Mouse (Mus musculus) hindbrain, embryonic 14.5 days (tissue): ENCODE data around the gene Hist1h2aa. TPM values are rescaled to one million over a fixed set of nuclear protein-coding genes. Genes with fewer than 3 reads are reported as not detected.

Experiments
- ATAC-seq: fragments of 200-750 bp; cut with Nextera tagmentation; 2 replicates; pipeline ENCODE4 v1.8.0; 2017; ENCODE audit warnings: moderate number of reproducible peaks, mild to moderate bottlenecking, moderate TSS enrichment, moderate library complexity; ENCODE audit not compliant: low FRiP score
- DNase-seq: peaks from one replicate; pipeline ENCODE4 v3.0.0-alpha.2; 2015; ENCODE audit warnings: low spot score
- H3K27ac ChIP-seq: fragments of 300-500 bp; sonication (generic); 2 replicates; pipeline ENCODE4 v1.5.1; 2014; ENCODE audit warnings: mild to moderate bottlenecking, moderate library complexity
- H3K27me3 ChIP-seq: fragments of 300-500 bp; sonication (generic); 2 replicates; pipeline ENCODE4 v1.6.1; 2014; ENCODE audit warnings: mild to moderate bottlenecking, low read length, mixed read lengths; ENCODE audit not compliant: control insufficient read depth, insufficient read depth
- H3K36me3 ChIP-seq: fragments of 300-500 bp; sonication (generic); replicated peaks from 2 replicates; pipeline ENCODE4 v1.6.1; 2014; ENCODE audit not compliant: control insufficient read depth, insufficient read depth
- H3K4me1 ChIP-seq: fragments of 300-500 bp; sonication (generic); replicated peaks from 2 replicates; pipeline ENCODE4 v1.6.1; 2014; ENCODE audit warnings: antibody characterized with exemption, low read length, mixed read lengths; ENCODE audit not compliant: control insufficient read depth, insufficient read depth
- H3K4me2 ChIP-seq: fragments of 300-500 bp; sonication (generic); replicated peaks from 2 replicates; pipeline ENCODE4 v1.6.1; 2014; ENCODE audit warnings: mild to moderate bottlenecking, moderate library complexity
- H3K4me3 ChIP-seq: fragments of 300-500 bp; sonication (generic); replicated peaks from 2 replicates; pipeline ENCODE4 v1.5.1; 2014; ENCODE audit warnings: mild to moderate bottlenecking, low read length
- H3K9ac ChIP-seq: fragments of 300-500 bp; sonication (generic); 2 replicates; pipeline ENCODE4 v1.6.1; 2014
- H3K9me3 ChIP-seq: fragments of 300-500 bp; sonication (generic); 2 replicates; pipeline ENCODE4 v1.6.1; 2016; ENCODE audit warnings: low read length; ENCODE audit not compliant: control insufficient read depth
- WGBS: fragments of 180-500 bp; shearing (Covaris S2); extraction: QIAGEN DNeasy Blood & Tissue Kit; methylation state at CpG from one replicate; pipeline ENCODE4 v1.1.7; 2014; 5-methylcytosine and 5-hydroxymethylcytosine counted together
- polyA plus RNA-seq: library from polyadenylated mRNA; unstranded; fragments of >200 nt; fragmentation: Nextera tagmentation; extraction: Ambion mirVana; gene quantifications from 2 replicates; pipeline ENCODE4 v1.2.1, GENCODE M21; 2014

The Hist1h2aa gene
- not detected in 2 replicates for polyA plus RNA-seq

GRCm38 (mm10) chr13:23934211-23934520, at the start of gene Hist1h2aa:
TSS of gene Hist1h2aa (plus strand) at chr13:23934462.
- no peak for ATAC-seq

GRCm38 (mm10) chr13:23885540-23885939, 48.7 kb upstream of the Hist1h2aa start:
- Histone ChIP-seq H3K27ac (no peak overlapping the region), H3K9ac (no peak overlapping the region), H3K4me3 (no peak overlapping the region), H3K4me1 (no peaks in the 10 kb centered on the region), H3K36me3 (no peaks in the 10 kb centered on the region), H3K4me2 (no peak overlapping the region), H3K27me3 (no peaks in the 10 kb centered on the region), H3K9me3 (no peaks in the 10 kb centered on the region)
- 25% methylated on average over 2 of the region's 2 CpGs for WGBS
- DNase-seq = no peak
- no peak for ATAC-seq

More at GRCm38 (mm10) chr13:23934211-23934520, at the start of gene Hist1h2aa:
- Histone ChIP-seq H3K9ac (no peak within 1 kb of the TSS), H3K36me3 (no peaks in the 10 kb centered on the region), H3K4me1 (no peaks in the 10 kb centered on the region), H3K27ac (no peak within 1 kb of the TSS), H3K4me3 (no peak within 1 kb of the TSS), H3K9me3 (no peaks in the 10 kb centered on the region), H3K4me2 (no peak within 1 kb of the TSS), H3K27me3 (no peaks in the 10 kb centered on the region)
- 91% methylated on average over 10 of the region's 10 CpGs for WGBS
- no peak for DNase-seq

- DNase-seq (no peak), ATAC-seq (no peak)
- Histone ChIP-seq H3K9me3 (no peaks in the 10 kb centered on the region), H3K27me3 (no peaks in the 10 kb centered on the region), H3K4me2 (no peak overlapping the region), H3K27ac (no peak overlapping the region), H3K4me1 (no peaks in the 10 kb centered on the region), H3K36me3 (no peaks in the 10 kb centered on the region), H3K9ac (no peak overlapping the region), H3K4me3 (no peak overlapping the region)
- WGBS = 87% methylated on average over 3 of the region's 3 CpGs
Observed at GRCm38 (mm10) chr13:23887026-23887725, 47.1 kb upstream of the Hist1h2aa start.

- no peaks in the 10 kb centered on the region for H3K9me3 ChIP-seq
- no peaks in the 10 kb centered on the region for H3K36me3 ChIP-seq
- no peak for ATAC-seq
- no peak overlapping the region for H3K4me3 ChIP-seq
- no peak overlapping the region for H3K27ac ChIP-seq
- 79% methylated on average over 6 of the region's 6 CpGs for WGBS
- H3K4me2 ChIP-seq = no peak overlapping the region
- no peak overlapping the region for H3K9ac ChIP-seq
- H3K4me1 ChIP-seq = no peaks in the 10 kb centered on the region; the same call in 1 of the 2 replicates
- no peaks in the 10 kb centered on the region for H3K27me3 ChIP-seq
- no peak for DNase-seq
Observed at GRCm38 (mm10) chr13:23889011-23889605, 45.2 kb upstream of the Hist1h2aa start.

GRCm38 (mm10) chr13:23892592-23893268, 41.5 kb upstream of the Hist1h2aa start:
- H3K9me3 ChIP-seq = no peaks in the 10 kb centered on the region
- ATAC-seq (no peak), DNase-seq (no peak)
- H3K4me2 ChIP-seq = no peak overlapping the region; the same call in 1 of the 2 replicates
- H3K27me3 ChIP-seq = no peaks in the 10 kb centered on the region
- H3K36me3 ChIP-seq = no peaks in the 10 kb centered on the region
- no peak overlapping the region for H3K27ac ChIP-seq
- H3K9ac ChIP-seq = no peak overlapping the region
- 14% methylated on average over 9 of the region's 9 CpGs for WGBS
- H3K4me3 ChIP-seq = no peak overlapping the region
- H3K4me1 ChIP-seq = no peaks in the 10 kb centered on the region; the same call in 1 of the 2 replicates

- ATAC-seq (peak; percentile 78; the same call in 1 of the 2 replicates), DNase-seq (peak; percentile 31)
- no peak overlapping the region for H3K4me3 ChIP-seq
- no peaks in the 10 kb centered on the region for H3K9me3 ChIP-seq
- H3K27ac ChIP-seq = no peak overlapping the region
- no peaks in the 10 kb centered on the region for H3K27me3 ChIP-seq
- H3K9ac ChIP-seq = no peak overlapping the region
- no peak overlapping the region; the same call in 1 of the 2 replicates for H3K4me2 ChIP-seq
- WGBS = 12% methylated on average over 4 of the region's 4 CpGs
- H3K4me1 ChIP-seq = no peaks in the 10 kb centered on the region; the same call in 1 of the 2 replicates
- no peaks in the 10 kb centered on the region for H3K36me3 ChIP-seq
Observed at GRCm38 (mm10) chr13:23893269-23893593, 41.0 kb upstream of the Hist1h2aa start.

- H3K4me2 ChIP-seq = no peak overlapping the region
- H3K4me3 ChIP-seq = no peak overlapping the region
- H3K9me3 ChIP-seq = no peaks in the 10 kb centered on the region
- H3K4me1 ChIP-seq = no peaks in the 10 kb centered on the region
- DNase-seq = no peak
- H3K36me3 ChIP-seq = no peaks in the 10 kb centered on the region
- H3K27ac ChIP-seq = no peak overlapping the region
- WGBS = 54% methylated on average over 6 of the region's 6 CpGs
- ATAC-seq = no peak
- H3K27me3 ChIP-seq = no peaks in the 10 kb centered on the region
- H3K9ac ChIP-seq = no peak overlapping the region
Observed at GRCm38 (mm10) chr13:23898242-23898641, 36.0 kb upstream of the Hist1h2aa start.

GRCm38 (mm10) chr13:23906906-23907305, 27.4 kb upstream of the Hist1h2aa start:
- no peak overlapping the region for H3K9ac ChIP-seq
- no peaks in the 10 kb centered on the region for H3K4me1 ChIP-seq
- ATAC-seq (no peak), DNase-seq (no peak)
- no peaks in the 10 kb centered on the region for H3K27me3 ChIP-seq
- H3K36me3 ChIP-seq = no peaks in the 10 kb centered on the region
- H3K4me2 ChIP-seq = no peak overlapping the region
- 92% methylated on average over 5 of the region's 5 CpGs for WGBS
- no peak overlapping the region for H3K4me3 ChIP-seq
- no peaks in the 10 kb centered on the region for H3K9me3 ChIP-seq
- H3K27ac ChIP-seq = no peak overlapping the region

GRCm38 (mm10) chr13:23910121-23910520, 24.1 kb upstream of the Hist1h2aa start:
- Histone ChIP-seq H3K4me1 (no peaks in the 10 kb centered on the region), H3K27me3 (no peaks in the 10 kb centered on the region), H3K27ac (no peak overlapping the region), H3K4me2 (no peak overlapping the region), H3K4me3 (no peak overlapping the region), H3K9ac (no peak overlapping the region), H3K36me3 (no peaks in the 10 kb centered on the region), H3K9me3 (no peaks in the 10 kb centered on the region)
- DNase-seq (no peak), ATAC-seq (no peak)
- WGBS = 87% methylated on average over 5 of the region's 5 CpGs
